8 mouse cellular contexts compared by ENCODE assay signal in genomic region chr6:93026068-93027022, GRCm38 (mm10).
DNase-seq lines count a peak whose midpoint lies in the region; ATAC-seq and TF ChIP-seq lines count a peak whose summit lies in the region.

No protein-coding gene starts in this region.

- no peak for TF ChIP-seq CTCF in brain, embryonic 14.5 days (IDR thresholded peaks at IDR 0.05; ENCODE audit: borderline replicate concordance, extremely low read depth, insufficient read depth, insufficient read length)
- no peak for TF ChIP-seq CTCF in thymus, adult 2 months (IDR thresholded peaks at IDR 0.05; ENCODE audit: borderline replicate concordance, control insufficient read depth, extremely low read depth, insufficient read depth, low read length, poor library complexity)

- H3K4me2 ChIP-seq in kidney, embryonic 16.5 days (replicated peaks; ENCODE audit: low read depth, low read length), result no peak overlapping the region

- intact Hi-C loops in heart, postnatal 36 days (cut with DNase I), result loop anchor here (5.0 kb wide), 1 partner anchor 84 kb away; the partner anchor contains the start of gene Adamts9

- H3K27ac ChIP-seq in kidney, embryonic 16.5 days (ENCODE audit: low read length), result no peak overlapping the region
- no peak overlapping the region for H3K27ac ChIP-seq in thymus, adult 2 months (ENCODE audit: control insufficient read depth, insufficient read depth, low read length)

- H3K9me3 ChIP-seq in kidney, embryonic 16.5 days (ENCODE audit: low read length), result no peaks in the 10 kb centered on the region

- no peaks in the 10 kb centered on the region for H3K27me3 ChIP-seq in kidney, embryonic 16.5 days (ENCODE audit: insufficient read depth, low read length)
- H3K27me3 ChIP-seq in thymus, adult 2 months (ENCODE audit: control insufficient read depth, insufficient read depth, low read length), result no peaks in the 10 kb centered on the region

- H3K36me3 ChIP-seq in kidney, embryonic 16.5 days (ENCODE audit: insufficient read depth, low read length), result no peaks in the 10 kb centered on the region
- H3K36me3 ChIP-seq in thymus, adult 2 months (ENCODE audit: control insufficient read depth, insufficient read depth, low read length), result no peaks in the 10 kb centered on the region

- no peak overlapping the region for H3K4me3 ChIP-seq in kidney, embryonic 16.5 days (ENCODE audit: low read length)
- H3K4me3 ChIP-seq in thymus, adult 2 months (ENCODE audit: control insufficient read depth, insufficient read depth, low read length), result no peak overlapping the region

- 73% methylated on average over 9 of the region's 9 CpGs for WGBS in kidney, embryonic 16.5 days
- WGBS in thymus, adult 2 months, result 83% methylated on average over 9 of the region's 9 CpGs

- ATAC-seq in kidney, embryonic 16.5 days (ENCODE audit: low FRiP score, low TSS enrichment), result no peak
- ATAC-seq in erythroid progenitor cell, adult 5-6 weeks (replicated peaks; ENCODE audit: low FRiP score, poor library complexity, severe bottlenecking), result no peak

- no peak overlapping the region for H3K9ac ChIP-seq in kidney, embryonic 16.5 days (replicated peaks; ENCODE audit: low read length)

- peak; percentile 51 for DNase-seq in kidney, adult 18-20 months
- peak; percentile 22 for DNase-seq in brain, embryonic 14.5 days (ENCODE audit: low read depth)
- peak; percentile 54 to 66 for DNase-seq in heart, postnatal 36 days
- DNase-seq in lung, postnatal 4 days, result peak; percentile 74 to 86
- DNase-seq in thymus, adult 2 months, result no peak
- DNase-seq in left cerebral cortex, adult 11 months (ENCODE audit: low spot score), result no peak

- TF ChIP-seq POLR2A in brain, embryonic 14.5 days (IDR thresholded peaks at IDR 0.05; ENCODE audit: borderline replicate concordance, extremely low read depth, insufficient read depth, insufficient read length, poor library complexity, severe bottlenecking), result no peak
- no peak for TF ChIP-seq POLR2A in thymus, adult 2 months (IDR thresholded peaks at IDR 0.05; ENCODE audit: control insufficient read depth, extremely low read depth, insufficient read depth, low read length, poor library complexity)

- 0 out of 2 replicates have a peak, but pooled peaks cover 4% of the 10 kb centered on the region for H3K4me1 ChIP-seq in kidney, embryonic 16.5 days (ENCODE audit: insufficient read depth, low read length)
- H3K4me1 ChIP-seq in thymus, adult 2 months (replicated peaks; ENCODE audit: control insufficient read depth, insufficient read depth, low read length), result no peaks in the 10 kb centered on the region

Comparison
In these comparisons a context has a peak if more than half of its experiments do, and no peak if none do; other contexts are left out.
1. DNase-seq: peak in kidney, adult 18-20 months (single experiment), brain, embryonic 14.5 days (single experiment), heart, postnatal 36 days (2 of 2) and lung, postnatal 4 days (2 of 2); none in thymus, adult 2 months (single experiment) and left cerebral cortex, adult 11 months (single experiment).